Mouse (Mus musculus): ENCODE measurements at regions not wholly inside any gene's neighbourhood (a gene's known extent, or its start where the extent isn't known, plus 50 kb on each side); places are given as distances from the start of the nearest gene placed in this dataset.

DNA sequence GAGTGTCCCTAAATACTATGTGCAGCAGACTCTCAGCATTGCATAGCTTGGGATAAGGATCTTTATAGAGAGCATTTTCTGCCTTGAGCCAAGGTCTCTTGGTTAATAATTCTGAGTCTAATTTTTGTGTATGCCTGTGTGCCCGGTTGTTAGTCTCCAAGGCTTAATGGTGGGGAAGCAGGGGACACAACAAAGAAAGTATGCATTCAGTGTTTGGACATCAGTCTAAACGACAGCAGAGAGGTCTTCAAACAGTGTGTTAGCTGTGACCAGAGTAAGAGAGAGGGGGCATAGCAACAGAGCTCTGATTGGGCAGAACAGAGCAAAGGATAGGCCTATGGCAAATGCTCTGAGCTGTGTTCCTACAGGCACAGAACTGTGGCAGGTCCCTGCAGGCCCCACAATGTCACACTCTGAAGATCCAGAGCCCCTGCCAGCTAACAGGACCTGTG lies 522.7 kb upstream of the Tnp1 start:
- no peak for DNase-seq (ENCODE audit: low read depth)

DNA sequence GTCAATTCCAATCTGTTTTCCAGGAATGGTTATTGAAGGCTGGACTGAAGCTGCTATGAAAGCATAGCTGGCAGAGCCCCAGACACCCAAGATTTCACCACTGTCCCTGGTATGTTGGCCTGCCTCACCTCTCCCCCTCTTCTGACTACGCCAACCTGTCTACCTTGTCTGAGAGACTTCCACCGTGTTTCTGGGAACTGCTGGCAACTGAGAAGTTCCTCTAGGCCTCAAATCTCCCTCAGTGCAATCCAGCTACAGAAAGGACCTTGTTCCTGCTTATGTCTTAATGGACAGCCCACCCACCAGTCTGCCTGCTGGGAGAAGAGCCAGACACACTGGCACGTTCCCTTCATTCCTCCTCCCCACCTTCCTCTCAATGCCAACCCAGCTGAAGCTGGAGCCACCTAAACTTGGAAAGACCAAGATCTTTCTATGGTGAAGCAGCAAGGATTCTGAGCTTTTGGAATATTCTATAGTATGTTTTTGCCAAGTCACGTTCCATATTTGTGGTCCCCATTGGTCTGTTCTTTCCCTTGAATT lies 520.1 kb upstream of the Tnp1 start:
- peak; percentile 76 for DNase-seq (ENCODE audit: low read depth)

DNA sequence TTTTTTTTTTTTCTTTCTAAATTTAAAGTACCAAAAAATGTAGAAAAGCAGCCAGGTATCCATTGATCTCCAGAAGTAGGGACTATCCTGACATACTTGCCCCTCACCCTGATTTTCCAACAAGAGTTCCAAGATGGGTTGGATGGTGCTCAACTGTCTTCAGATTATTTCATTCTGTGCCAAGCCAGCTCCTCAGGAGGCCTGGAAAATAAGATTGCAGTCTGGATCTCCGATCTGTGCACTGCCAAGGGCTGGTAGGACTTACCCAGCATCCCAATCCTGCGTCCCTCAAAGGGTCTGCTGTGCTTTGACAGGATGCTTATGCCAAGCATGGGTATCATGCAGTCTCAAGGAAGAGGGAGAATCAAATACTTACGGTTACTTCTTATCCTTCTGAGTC lies 517.8 kb upstream of the Tnp1 start:
- DNase-seq (ENCODE audit: low read depth), result no peak

DNA sequence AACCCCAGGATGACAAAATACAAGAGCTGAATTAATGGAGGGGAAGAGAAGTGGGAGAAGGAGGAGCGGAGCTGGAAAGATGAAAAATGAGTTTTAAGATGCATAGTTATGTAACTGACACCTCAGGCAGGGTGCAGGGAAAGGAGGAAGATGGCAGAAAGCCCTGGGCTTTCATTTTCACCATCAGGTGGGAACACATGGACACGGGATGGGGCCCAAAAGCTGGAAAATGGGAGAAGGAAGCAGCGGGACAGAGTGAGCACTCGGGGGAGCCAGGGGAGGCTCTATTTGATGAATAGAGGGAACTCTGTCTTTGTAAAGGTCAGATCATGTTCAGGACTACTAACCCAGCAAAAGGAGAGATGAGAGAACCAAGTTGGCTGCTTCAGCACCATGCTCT lies 516.6 kb upstream of the Tnp1 start:
- no peak for DNase-seq (ENCODE audit: low read depth)

DNA sequence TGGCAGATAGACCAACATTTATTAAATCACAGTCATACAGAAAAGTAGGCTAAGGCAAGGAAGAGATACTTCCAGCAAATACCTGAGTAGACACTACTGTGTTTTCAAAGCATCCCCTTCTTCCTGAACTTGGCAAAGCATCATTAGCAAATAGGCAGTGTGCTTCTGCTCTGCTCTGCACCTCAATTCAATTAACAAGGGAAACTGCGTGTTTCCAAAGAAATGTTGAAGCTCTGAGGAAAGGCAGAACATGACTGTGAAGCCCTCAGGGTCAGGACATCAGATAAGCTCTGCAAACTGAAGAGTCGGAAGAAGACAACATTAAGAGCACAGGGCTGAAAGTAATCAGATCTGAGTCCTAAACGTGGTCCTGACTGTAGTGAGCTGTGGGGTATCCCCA lies 516.1 kb upstream of the Tnp1 start:
- DNase-seq (ENCODE audit: low read depth), result no peak

DNA sequence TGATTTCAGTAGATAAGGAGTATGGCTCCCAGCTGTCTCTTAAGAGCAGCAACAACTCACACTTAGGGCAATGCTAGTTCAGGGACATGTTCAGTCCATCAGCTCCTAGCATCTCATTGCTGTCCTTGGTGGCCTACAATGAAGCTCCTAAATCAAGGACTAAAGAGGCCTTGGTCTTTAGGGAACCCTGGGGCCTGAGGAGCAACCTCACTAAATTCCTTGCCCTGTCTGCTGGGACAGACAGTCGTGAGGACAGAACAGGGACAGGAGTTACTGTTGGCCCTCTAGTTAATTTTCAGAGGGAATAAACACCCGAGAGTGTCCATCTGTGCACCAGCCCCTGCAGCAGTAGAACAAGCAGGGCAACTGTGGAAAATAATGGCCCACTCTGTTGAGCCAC lies 514.6 kb upstream of the Tnp1 start:
- no peak for DNase-seq (ENCODE audit: low read depth)

DNA sequence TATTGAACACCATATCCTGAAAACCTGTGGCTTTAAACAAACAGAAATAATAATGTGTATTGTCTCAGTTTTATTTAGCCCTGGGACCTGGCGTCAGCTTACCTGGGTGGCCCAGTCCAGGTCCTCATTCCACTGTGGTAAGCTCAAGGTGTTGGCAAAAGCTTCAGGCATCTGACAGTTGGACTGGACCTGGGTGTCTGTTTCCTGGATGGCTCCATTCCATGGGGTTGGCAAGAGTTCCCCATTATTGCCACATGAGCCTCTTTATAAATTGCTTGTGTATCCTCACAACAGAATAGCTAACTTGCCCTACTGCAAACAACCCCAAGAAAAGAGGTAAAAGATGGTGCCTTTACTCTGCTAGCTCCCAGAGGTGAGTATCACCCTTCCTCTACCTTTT lies 512.9 kb upstream of the Tnp1 start:
- DNase-seq (ENCODE audit: low read depth), result no peak

DNA sequence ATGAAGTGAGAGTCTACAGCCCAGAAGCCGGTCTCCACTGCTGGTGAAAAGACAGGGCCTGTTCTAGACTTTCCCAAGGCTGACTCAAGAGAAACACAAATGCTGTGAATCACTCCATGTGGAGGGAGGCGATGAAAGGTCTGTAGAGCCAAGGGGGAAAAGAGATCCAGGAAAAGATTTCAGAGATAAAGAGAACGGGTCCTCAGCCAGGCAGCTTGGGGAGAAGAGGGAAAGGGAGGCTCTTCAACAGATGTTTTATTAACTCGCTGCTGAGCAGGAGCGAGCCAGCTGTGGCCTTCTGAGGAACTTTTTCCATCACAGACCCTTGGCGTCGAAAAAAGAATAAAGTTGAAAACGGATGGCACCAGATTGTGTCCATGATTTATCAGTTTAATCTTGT lies 500.7 kb upstream of the Tnp1 start:
- peak; percentile 81 for DNase-seq (ENCODE audit: low read depth)

DNA sequence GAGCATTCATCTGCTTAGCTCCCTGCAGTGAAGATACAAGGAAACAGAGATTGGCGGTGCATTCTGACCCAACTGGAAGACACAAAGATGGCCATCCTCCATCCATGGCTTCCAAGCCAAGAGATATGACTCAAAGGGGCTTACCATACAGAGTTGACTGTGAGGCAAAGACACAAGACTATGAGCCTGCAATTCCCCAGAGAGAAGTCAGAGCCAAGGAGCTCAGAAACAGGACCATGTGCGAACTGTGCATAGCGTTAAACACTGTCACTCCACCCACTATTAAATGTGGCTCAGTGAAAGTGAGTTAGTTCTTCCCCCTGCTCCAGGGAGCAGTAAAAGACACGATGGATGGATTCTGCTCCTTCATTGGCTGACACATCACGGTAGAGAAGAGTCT lies 500.1 kb upstream of the Tnp1 start:
- no peak for DNase-seq (ENCODE audit: low read depth)

DNA sequence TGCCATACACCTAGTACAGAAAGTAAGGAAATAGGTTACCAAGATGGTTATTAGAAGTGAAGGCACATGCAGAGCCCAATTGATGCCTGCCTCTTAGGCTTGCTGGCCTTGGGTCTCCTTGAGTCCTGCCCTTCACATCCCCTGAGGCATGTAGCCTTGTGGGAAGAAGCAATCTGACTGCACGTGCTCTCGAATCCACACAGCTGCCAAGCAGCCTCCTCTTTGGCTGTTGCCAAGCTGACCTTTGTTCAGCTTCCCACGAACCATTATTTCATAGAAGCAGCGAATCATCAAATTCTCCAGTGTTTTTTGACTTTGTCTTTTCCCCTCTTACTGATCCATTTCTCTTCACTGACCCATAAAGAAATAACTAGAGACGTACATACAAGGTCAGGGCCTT lies 498.1 kb upstream of the Tnp1 start:
- peak; percentile 59 for DNase-seq (ENCODE audit: low read depth)

DNA sequence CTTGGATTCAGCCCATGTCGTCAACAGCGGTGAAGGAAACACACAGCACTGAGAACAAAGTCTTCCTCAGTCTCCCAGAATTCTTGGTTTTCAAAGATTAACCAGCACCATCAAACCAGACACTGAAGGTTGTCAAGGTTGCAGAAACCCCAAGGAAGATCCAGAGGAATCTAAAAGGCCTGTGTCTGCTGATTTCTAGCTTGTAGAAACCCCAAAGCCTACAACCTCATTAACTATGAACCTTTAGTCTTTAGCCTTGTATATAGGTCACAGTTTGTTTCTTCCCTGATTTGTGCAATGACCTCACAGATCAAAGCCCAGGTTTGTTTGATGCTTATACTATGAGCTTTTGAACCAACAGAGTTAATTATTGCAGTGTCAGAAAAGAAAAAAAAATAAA lies 497.1 kb upstream of the Tnp1 start:
- DNase-seq (ENCODE audit: low read depth), result no peak

DNA sequence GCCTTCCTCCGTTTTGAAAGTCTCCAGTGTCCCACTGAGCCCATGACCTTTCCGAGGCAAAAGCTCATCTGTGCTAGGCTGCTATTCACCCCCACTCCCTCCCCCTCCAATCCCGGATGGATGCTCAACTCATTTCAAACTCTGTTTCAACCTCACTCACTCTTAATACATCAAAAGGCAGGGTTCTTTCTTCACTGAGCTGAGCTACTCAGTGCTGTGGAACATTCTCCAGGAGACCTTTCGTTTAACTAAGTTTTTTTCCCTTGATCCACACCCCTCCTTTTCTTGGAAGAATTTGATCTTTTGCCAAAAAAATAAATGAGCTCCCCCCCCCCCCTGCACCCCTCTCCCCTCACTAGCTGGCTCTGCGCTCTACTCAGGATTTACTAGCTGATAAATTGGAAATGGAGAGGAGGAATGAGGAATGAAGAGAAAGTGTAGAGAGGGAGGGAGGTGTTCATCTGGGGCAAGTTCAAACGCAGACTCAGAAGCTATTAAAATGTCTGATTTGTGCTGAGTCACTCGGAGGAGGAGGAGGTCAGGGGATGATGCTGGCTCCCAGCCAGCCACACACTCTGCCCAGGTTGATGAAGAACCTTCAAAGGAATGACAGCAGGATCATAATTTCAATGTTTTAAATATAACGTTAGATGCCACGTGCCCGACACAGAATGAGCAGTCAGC lies 491.5 kb upstream of the Tnp1 start:
- peak; percentile 11 for DNase-seq (ENCODE audit: low read depth)

DNA sequence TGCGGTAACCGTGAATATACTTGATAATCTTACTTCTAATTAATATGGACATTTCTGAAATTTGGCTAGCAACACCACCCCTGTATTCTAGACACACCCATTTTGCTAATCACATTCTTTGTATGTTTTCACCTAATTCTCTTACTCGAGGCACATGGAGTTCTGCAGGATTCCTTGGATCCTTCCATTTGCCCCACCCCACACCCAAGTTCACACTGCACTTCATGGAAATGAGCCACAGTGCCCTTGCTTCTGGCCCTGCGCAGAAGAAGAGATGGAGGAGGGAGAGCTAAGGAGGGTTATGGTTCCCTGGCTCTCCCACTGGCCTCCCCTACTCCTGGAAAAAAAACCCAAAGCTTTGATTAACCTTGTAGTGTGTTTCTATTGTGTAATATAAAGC lies 487.9 kb upstream of the Tnp1 start:
- no peak for DNase-seq (ENCODE audit: low read depth)

DNA sequence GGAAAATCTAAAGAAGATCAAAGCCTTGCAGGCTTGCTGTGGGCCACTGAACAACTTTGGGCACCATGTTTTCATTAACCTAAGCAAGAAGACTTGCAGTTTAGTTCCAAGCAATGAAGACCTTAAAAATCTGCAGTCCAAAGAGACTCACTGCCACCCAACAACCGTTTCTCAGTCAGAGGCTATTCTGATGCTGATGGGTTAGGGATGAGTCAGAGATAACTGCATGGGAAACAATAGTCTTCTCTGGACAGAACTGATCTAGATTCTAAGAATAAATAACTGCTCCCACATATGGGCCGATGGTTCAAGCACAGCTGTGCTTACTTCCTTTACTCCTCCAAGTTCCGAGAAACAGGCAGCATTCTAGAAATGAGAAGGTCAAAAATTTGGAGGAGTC lies 485.0 kb upstream of the Tnp1 start:
- no peak for DNase-seq (ENCODE audit: low read depth)

DNA sequence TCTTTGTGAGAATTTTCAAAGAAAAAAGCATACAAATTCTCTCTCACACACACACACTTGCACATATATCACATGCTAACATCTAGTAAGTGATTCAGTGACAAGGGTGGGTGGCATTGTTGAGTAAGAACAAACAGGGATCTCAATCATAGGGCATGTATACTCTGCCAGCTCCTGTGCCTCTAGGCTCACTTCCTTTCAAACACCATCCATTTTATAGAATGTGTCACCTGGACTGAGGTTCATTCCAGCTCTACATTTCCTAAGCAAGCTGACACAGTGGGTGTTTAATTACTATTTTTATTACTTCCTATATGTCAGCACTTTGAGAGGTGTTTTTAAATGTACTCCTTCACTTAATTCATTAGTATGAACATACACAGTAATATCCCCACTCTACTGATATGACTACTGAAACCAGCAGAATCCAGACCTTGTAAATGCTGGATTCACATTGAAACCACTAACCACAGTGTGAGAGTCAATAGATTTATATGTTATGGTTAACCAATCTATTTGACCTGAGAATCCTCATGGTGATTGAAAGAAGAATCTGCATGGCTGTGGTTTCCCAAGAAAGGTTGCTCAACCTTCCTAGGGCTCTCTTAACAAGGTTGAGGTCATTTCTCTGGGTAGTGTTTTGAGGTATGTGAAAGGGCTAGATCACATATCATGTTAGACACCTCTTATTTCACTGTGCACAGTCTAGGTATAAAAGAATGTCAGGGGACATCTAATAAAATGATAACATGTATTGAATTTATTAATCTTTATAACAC lies 480.5 kb upstream of the Tnp1 start:
- DNase-seq (ENCODE audit: low read depth), result peak; percentile 26

DNA sequence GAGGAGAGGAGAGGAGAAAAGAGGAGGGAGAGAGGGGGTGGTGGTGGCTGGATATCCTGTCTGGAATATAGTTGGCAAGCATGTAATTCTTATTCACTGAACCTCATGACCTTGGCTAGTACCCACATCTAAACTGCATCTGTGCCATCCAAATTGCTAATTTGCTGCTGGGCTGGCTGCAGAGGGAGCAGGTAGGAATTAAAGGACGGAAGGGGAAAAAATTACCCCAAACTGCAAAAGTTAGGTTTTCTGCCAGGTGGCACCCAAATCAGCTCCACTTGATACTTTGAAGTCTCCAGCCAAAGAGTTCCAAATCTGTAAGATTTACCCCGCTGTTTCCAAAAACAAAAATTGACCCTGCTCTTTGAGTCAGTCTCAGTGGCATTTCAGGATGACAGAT lies 466.2 kb upstream of the Tnp1 start:
- peak; percentile 29 for DNase-seq (ENCODE audit: low read depth)

DNA sequence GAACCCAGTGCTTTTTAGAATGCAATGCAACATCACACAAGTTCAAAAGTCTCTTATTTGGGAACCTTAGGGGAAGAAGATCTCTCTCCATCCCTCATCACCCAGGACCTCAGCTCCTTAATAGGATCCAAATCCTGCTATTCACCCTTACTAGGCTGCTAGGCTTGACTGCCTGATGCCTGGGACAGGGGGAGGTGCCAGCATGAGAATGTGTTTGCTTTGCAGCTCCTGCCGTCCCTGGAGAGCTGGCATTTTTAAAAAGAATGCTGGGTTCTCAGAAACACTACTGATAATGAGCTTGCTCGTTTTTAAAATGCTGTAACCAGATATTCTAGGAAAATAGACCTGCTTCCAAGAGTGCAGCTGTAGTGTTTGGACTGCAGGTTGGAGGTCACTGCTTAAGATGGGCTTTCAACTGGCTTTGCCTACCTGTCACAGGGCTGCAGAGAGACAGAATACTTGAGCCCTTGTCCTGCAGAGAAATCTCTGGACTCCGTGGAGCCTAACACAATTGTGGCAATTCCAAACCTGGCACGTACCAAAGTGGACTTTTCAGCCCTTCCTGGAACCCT lies 463.7 kb upstream of the Tnp1 start:
- peak; percentile 36 for DNase-seq (ENCODE audit: low read depth)

DNA sequence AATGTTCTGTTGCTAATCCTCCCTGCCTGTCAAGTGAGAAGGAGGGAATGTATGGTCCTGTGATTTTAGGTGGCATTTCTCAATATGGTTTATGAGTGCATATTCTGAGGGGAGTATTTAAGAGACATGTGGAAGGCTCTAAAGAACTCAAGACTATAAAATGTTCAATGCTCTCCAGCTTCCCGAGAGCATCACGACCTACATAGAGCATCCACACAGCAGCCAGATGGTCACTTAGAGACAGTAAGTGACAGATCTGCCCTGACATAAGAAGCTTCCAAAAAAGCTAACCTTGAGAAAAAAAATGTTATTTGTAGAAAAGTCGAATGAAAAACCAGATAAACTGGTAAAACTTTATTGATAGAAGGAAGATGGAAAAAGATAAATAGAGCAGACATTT lies 444.9 kb upstream of the Tnp1 start:
- DNase-seq (ENCODE audit: low read depth), result no peak

DNA sequence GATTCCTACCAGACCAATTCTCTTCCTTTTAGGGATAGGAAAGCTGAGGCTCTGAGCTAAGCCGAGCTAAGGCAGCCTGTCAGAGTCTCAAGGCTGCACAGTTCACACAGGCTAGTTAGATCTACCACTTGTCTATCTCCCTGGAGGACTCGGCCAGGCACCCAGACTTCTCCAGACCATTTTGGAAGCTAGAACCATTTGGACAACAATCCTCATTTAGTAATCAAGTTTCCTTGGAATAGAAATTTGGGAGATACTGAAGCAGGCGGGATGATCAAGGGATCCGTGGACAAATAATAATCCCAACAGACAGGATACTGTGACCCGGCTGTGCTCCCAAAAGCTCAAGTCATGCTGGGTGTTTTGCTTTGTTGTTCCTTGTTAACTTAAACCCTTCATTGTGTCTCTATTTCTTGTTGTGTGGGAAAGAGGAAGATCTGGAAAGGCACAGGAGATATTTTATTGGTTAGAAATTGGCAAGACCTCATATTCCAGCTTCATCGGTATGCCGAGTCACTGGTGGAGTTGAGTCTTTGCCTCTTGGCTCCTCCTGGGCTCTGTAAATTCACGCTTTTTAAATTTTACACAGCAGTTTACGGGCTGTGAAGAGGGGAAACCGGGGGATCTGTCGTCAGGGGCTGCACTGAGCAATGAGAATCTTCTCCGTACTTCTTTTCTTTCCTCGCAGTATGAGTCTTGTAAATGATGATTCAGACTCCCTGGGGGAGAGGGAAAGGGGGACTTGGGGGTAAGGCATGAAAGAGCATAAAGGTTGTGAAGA lies 444.2 kb upstream of the Tnp1 start:
- no peak for DNase-seq (ENCODE audit: low read depth)

DNA sequence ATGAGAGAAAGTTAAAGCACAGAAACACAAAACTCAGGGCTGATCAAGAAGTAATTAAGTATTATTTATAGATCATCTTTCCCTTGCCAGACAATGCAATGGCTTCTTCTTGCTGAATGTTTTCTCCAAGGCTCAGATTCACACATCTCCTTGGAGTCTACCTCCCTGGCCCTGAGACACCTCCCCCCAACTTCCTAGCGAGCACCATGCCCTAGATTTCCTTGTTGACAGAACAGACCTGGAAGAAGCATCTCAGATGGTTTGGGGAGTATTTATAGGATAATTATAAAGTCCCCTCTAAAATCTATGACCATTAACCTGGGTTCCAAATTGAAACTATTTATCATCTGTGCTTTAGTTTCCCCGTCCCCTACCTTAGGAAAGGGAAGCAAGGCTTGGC lies 441.6 kb upstream of the Tnp1 start:
- DNase-seq (ENCODE audit: low read depth), result no peak

DNA sequence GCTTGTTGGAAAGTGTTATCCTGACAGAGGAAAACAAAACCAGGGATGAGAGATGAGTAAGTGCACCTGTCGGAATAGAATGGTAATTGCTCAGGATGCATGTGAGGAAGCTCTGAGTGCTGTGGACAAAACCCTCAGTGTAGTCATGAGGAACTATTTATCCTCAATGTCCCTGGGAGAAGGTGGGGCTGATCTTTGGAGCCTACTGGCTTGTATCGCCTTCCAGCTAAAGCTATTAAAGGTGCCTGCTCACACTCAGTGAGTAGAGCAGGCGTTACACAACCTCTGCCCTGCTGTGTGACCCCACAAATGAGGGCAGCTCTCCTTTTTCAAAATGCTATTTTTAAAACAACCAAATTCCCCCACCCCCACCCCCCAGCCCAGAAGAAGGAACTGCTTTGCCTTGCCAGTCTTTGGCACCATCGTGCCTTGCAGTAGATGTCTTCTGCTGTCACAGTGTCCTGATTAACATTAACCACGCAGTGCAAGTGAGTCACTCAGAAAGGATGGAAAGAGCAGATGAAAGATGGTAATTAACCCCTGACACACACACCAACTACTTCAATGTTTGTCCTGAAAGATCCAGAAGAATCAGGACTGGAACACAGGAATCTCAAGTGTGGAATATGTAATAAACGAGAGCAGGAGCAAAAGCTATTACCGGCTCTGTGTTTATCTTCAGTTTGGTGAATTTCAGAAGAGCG lies 440.8 kb upstream of the Tnp1 start:
- no peak for DNase-seq (ENCODE audit: low read depth)
